Mouse (Mus musculus) brain, adult 2 months (tissue): ENCODE results near the gene Dnph1.

Experiments used
- DNase-seq: peaks from one replicate; pipeline ENCODE4 v3.0.0; 2011; ENCODE audit warnings: low read depth, low spot score

Dnph1 gene

DNA sequence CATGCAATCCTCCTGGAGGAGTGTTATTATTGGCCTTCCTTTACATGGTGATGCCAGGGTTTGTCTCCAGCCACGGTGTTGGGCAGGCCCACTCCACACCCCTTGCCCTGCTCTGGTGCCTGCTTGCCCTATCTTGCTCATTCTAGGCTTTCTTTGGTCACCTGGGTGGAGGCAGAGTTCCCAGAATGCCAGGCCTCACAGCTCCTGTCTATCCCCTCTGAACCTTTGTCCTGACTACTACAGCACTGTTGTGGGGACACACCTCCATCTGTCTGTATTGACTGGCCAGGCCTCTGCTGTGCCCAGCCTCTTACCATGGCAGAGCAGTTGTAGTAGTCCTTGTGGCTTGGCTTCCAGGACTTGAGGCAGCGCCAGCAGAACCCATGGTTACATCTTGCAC lies 6.3 kb downstream of the Dnph1 start:
- no peak for DNase-seq

GRCm38 (mm10) chr17:46503847-46504638 lies 7.5 kb downstream of the Dnph1 start:
- no peak for DNase-seq

GRCm38 (mm10) chr17:46505617-46506016 lies 9.1 kb downstream of the Dnph1 start:
- no peak for DNase-seq

GRCm38 (mm10) chr17:46511059-46511710 lies 14.7 kb downstream of the Dnph1 start:
- DNase-seq, result no peak

GRCm38 (mm10) chr17:46513329-46513728 lies 16.8 kb downstream of the Dnph1 start:
- no peak for DNase-seq

- DNase-seq, result no peak
These were observed 23.5 kb downstream of the Dnph1 start for GRCm38 (mm10) chr17:46519971-46520370.

GRCm38 (mm10) chr17:46520385-46520979 lies 24.0 kb downstream of the Dnph1 start:
- no peak for DNase-seq

- DNase-seq, result no peak
These were observed 24.7 kb downstream of the Dnph1 start for GRCm38 (mm10) chr17:46521174-46521573.

DNA sequence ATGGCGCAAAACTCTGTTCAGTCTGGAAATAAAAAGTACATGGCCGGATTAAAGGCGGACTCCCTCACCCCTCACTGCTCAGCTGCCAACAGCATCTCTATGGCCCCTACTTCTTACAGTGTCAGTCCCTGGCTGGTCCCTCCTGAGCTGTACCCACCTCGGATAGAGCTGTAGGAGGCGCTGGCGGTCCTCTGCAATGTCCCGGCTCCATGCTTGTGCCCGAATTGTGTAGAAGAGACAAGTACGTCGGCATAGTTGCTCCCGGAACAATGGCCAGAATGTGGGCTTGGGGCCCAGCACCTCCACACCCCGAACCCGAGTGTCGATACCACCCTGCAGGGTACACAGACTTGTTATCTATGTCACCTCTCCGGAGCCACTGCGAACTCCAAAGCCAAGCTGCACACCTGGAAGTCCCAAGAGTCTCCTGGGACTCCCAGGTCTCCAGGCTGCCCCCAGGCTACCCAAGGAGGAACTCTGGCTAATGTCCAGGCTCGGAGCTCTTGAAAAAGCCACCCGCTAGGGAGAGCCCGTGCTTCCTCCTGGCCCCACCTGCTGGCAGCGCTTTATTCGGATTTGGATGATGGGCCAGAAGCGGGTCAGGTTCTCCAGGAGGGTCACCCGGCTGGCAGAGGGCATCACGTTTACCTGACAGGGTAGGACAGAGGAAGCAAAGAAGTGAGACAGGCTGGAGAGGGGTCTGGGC lies 25.6 kb downstream of the Dnph1 start:
- DNase-seq, result no peak

- no peak for DNase-seq
These were observed 28.6 kb downstream of the Dnph1 start for GRCm38 (mm10) chr17:46525065-46525464.

DNA sequence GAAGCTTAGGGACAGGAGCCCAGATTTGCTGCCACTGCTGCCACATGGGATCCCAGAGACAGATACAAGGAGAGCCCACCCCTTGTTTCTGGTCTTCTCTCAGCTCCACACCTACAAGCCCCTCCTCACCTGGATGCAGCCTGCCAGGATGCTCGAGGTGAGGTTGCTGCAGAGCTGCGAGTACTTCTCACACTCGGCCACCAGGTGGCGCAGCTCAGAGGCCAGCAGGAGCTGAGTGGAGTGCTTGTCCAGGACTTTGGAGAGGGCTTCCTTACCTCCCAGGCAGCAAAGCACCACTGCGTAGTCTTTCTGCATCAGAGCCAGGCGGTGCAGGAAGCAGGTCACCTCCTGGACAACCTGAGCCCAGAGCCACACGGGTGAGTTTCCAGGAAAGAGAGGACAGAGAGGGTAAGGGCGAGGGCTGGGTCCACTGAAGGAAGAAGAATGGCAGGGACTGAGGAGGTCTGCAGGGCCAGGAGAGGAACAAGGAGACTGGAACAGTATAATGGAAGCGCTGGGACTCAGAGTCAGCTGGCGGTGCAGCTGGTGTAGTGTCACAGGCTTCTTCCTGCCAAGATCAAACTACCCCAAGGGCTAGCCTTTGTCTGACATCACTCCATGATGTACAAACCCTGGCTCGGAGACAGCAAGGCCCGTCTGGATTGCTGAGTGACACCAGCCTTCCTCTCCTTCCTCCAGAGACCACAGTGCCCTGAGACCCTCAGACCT lies 29.2 kb downstream of the Dnph1 start:
- DNase-seq, result peak; percentile 88

DNA sequence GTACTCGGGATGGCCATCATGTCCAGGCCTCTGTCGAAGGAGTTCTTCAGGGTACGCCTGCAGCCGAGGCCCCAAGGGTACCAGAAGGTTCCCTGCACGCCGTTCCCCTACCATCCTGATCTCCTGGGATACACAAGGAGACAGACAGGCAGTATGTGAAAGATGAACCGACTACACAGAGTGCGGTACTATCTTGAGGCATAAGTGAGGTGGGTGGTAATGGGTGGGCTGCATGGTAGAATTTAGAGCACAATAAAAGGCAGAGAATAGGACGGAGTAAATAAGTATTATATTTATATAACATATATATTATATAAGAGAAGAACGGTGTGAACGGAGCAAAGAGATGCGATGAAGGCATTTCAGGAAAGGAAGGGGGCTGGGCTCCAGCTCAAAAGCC lies 47.1 kb downstream of the Dnph1 start:
- DNase-seq, result peak; percentile 51

DNA sequence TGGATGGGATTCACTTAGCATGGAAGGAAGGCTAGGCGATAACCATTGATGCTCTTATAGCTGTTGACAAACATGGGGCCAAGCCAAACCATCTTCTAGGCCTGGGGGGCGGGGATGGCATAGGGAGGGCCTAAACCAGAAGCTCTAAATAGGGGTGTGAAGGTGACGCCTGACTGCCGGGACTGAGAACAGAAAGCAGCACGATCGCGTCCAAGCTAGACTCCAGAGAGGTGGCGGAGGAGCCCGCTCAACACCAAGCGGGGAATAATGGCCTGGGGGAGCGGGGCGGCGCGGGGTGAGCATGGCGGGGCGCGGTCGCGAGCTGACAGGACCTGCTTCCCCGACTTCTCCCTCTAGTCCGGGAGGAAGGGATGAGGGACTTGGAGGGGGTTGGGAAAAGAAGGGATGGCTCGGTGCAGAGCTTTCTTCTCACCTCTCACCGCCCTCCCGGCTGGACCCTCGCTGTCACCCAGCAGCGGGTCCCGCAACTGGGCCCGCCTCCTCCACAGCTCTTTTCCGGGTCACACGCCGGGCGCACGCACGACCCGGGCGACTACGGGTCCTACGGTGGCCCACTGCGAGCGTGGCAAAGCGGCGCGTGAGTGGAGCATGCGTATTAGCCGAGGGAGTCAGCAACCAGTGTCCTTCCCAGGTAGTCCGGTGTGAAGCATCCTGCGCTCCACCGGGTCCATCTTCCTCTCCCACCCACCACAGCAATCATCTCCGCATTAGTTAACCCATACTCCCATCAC lies 49.5 kb downstream of the Dnph1 start, which contains the start of gene Cul9:
Gene Cul9 (minus strand): TSS at position 576 of the 752 bp plus-strand sequence.
- peak; percentile 98 for DNase-seq

- no peak for DNase-seq
These were observed 50.1 kb downstream of the Dnph1 start for GRCm38 (mm10) chr17:46546591-46546990.

GRCm38 (mm10) chr17:46546995-46547394 lies 50.5 kb downstream of the Dnph1 start:
- DNase-seq, result no peak

DNA sequence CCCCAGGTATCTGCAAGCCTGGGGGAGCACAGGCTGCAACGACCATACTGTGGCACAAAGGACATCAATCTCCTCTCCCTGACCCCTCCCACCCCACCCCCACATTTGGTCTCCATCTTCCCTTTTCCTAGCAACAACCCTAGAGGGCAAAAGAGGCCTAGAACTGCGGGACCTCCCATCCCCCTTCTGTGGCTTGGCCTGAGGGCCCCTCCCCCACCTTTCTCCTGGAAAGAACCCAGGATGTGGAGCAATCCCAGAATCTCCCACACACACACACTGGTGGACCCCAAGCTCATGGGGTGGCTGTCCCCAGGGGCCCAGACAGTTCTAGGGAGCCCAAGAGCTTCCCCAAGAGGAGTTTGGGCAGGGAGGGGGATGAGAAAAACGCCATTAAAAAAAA lies 51.4 kb downstream of the Dnph1 start:
- no peak for DNase-seq

GRCm38 (mm10) chr17:46548741-46549140 lies 52.2 kb downstream of the Dnph1 start:
- DNase-seq, result no peak

GRCm38 (mm10) chr17:46549193-46549592 lies 52.7 kb downstream of the Dnph1 start:
- DNase-seq, result peak; percentile 59
